Mouse (Mus musculus) megakaryocyte, embryonic 14.5 days (primary cell): ENCODE measurements around the gene Cyp2c55.

Experiments used
- FLI1 ChIP-seq: IDR thresholded peaks from 2 replicates; pipeline ENCODE4 v1.6.1; 2012; ENCODE audit warnings: low read length, inconsistent platforms, mixed read lengths
- GATA1 ChIP-seq: IDR thresholded peaks from 3 replicates; pipeline ENCODE4 v1.6.1; 2012; ENCODE audit warnings: mixed read lengths, low read length, inconsistent platforms, borderline replicate concordance

DNA sequence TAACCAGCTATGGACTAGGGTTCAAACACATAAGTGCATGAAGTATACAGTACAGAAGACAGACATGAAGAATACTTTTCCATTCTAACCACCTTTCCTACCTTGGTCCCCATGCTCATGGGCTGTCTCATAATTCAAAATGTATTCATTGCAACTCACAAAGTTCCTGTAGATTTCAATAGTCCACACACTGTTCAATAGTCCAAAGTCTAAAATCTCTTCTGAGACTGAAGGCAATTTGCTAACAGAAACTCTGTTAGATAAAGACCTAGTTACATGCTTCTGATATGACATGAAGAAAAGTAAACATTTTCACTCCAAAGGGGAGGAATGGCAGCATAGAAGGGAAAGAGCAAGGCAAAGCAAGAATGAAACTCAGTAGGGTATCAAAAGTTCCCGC, 51.1 kb downstream of the Cyp2c55 start:
- no peak for TF ChIP-seq GATA1
- no peak for TF ChIP-seq FLI1
